Mouse (Mus musculus) olfactory bulb, adult 2 months (tissue): ENCODE data around the gene Rdh1.

Experiments
- CTCF ChIP-seq: fragments of 200-500 bp; IDR thresholded peaks from 2 replicates; pipeline ENCODE4 v1.5.1; 2012; ENCODE audit warnings: low read depth, mild to moderate bottlenecking, low read length, moderate library complexity; ENCODE audit not compliant: insufficient read depth
- POLR2A ChIP-seq: fragments of 200-500 bp; IDR thresholded peaks from 2 replicates; pipeline ENCODE4 v1.6.1; 2012; ENCODE audit warnings: mild to moderate bottlenecking, low read depth, low read length, moderate library complexity; ENCODE audit not compliant: insufficient read depth

DNA sequence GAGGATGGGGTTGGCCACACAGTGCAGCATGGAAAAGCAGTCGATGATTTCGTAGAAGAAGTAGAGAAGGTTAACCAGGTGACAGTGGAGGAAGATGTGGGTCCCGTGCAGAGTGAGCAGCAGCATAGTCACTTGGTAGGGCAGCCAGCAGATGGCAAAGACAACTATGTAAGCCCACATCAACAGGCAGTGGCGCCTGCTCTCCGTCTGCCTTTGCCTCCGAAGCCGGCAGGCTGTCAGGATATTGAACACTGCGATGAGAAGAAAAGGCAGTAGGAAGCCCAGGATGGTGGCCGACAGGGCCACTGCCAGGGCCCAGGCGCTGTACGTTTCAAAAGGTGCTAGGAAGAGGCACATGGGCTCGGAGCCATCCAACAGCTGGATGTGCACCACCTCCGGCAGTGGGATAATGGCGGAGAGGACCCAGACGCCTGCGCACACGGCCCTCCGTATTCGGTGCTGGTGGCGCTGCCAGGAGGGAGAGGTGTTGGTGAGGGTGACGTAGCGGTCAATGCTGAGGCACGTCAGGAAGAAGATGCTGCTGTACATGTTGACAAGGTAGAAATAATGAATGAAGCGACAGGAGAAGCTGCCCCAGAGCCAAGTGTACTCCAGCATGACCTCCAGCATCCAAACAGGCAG is 9.3 kb upstream of the Rdh1 start:
- TF ChIP-seq POLR2A (no peak), CTCF (no peak)
